In genomic region chr9:107935790-107936214, GRCm38 (mm10) we compare ENCODE assay signal across 8 mouse cellular contexts. TPM values are rescaled to one million over a fixed set of nuclear protein-coding genes. Genes with fewer than 3 reads are reported as not detected.
DNase-seq lines count a peak whose midpoint lies in the region; ATAC-seq lines count a peak whose summit lies in the region.
"Had no signal": no experiment of that assay in that cellular context is flagged by ENCODE, and none has a peak within 500 bp of the region (broad histone marks: within the 10 kb centered on the region; RNA-seq: fewer than 3 reads in every experiment).

No protein-coding gene starts in this region.

- peaks cover 22% of the 10 kb centered on the region for H3K4me1 ChIP-seq in forebrain, embryonic 15.5 days
- H3K4me1 ChIP-seq in midbrain, embryonic 16.5 days (ENCODE audit: control insufficient read depth, insufficient read depth, low read length): peaks cover 12% of the 10 kb centered on the region

- no peaks in the 10 kb centered on the region for H3K36me3 ChIP-seq in forebrain, embryonic 15.5 days
- H3K36me3 ChIP-seq in midbrain, embryonic 16.5 days (ENCODE audit: control insufficient read depth, insufficient read depth, low read length): no peaks in the 10 kb centered on the region

- intact Hi-C loops in left cerebral cortex, postnatal 10 days (cut with DNase I): no loop called here

- H3K9ac ChIP-seq in forebrain, embryonic 15.5 days (replicated peaks): peak overlapping the region; percentile 55
- H3K9ac ChIP-seq in midbrain, embryonic 16.5 days (ENCODE audit: low read depth, low read length): peak overlapping the region; percentile 76

- H3K9me3 ChIP-seq in forebrain, embryonic 15.5 days: no peaks in the 10 kb centered on the region
- H3K9me3 ChIP-seq in midbrain, embryonic 16.5 days (replicated peaks; ENCODE audit: control insufficient read depth, low read length, poor library complexity, severe bottlenecking): no peaks in the 10 kb centered on the region

- under 1% methylated on average over 41 of the region's 41 CpGs for WGBS in forebrain, embryonic 15.5 days
- WGBS in midbrain, embryonic 16.5 days: under 1% methylated on average over 40 of the region's 41 CpGs

- peak; percentile 53 for DNase-seq in layer of hippocampus, adult 11-12 months (ENCODE audit: low spot score)
- no peak for DNase-seq in layer of hippocampus, adult 9-10 months (ENCODE audit: low spot score)
- peak; percentile 68 for DNase-seq in brain, adult 2 months (ENCODE audit: low read depth, low spot score)
- peak; percentile 53 to 76 for DNase-seq in left cerebral cortex, postnatal 10 days (ENCODE audit: extremely low spot score in 1 of 2, low spot score in 2 of 2)
- DNase-seq in thymus, postnatal 10 days (ENCODE audit: low spot score in 2 of 2): peak; percentile 81

- ATAC-seq in forebrain, embryonic 15.5 days (replicated peaks): peak; percentile 62
- ATAC-seq in midbrain, embryonic 16.5 days: peak; percentile 59

- H3K27me3 ChIP-seq in forebrain, embryonic 15.5 days: no peaks in the 10 kb centered on the region
- H3K27me3 ChIP-seq in midbrain, embryonic 16.5 days (ENCODE audit: control insufficient read depth, insufficient read depth, low read depth, low read length): no peaks in the 10 kb centered on the region

- peak overlapping the region; percentile 65 for H3K4me2 ChIP-seq in forebrain, embryonic 15.5 days (replicated peaks)
- peak overlapping the region; percentile 81 for H3K4me2 ChIP-seq in midbrain, embryonic 16.5 days (ENCODE audit: low read length)

- H3K27ac ChIP-seq in forebrain, embryonic 15.5 days (replicated peaks): no peak overlapping the region
- peak overlapping the region; percentile 58 for H3K27ac ChIP-seq in midbrain, embryonic 16.5 days (ENCODE audit: low read length)

- H3K4me3 ChIP-seq in forebrain, embryonic 15.5 days: peak overlapping the region; percentile 53
- H3K4me3 ChIP-seq in midbrain, embryonic 16.5 days (ENCODE audit: low read depth, low read length): peak overlapping the region; percentile 65
- H3K4me3 ChIP-seq: erythroblast, embryonic 14.5 days had no signal

RNA-seq across cellular contexts. Expression of gene Camkv, which starts 0.3 kb away (rescaled TPM):
- 79.1 and 83.4 TPM in 2 replicates for polyA plus RNA-seq in forebrain, embryonic 15.5 days (2015; fragmentation: Nextera tagmentation; extraction: Ambion mirVana)
- total RNA-seq in left cerebral cortex, postnatal 10 days (2021): 100 to 1,000 TPM; 434 to 435 TPM
- 90.2 and 121 TPM in 2 replicates for polyA plus RNA-seq in midbrain, embryonic 16.5 days (2015; fragmentation: Nextera tagmentation; extraction: Ambion mirVana)

RNA-seq across cellular contexts. Expression of gene Actl11, which starts 7.5 kb away (rescaled TPM):
- polyA plus RNA-seq in forebrain, embryonic 15.5 days (2015; fragmentation: Nextera tagmentation; extraction: Ambion mirVana): not detected in 2 replicates
- not detected for total RNA-seq in left cerebral cortex, postnatal 10 days (2021)
- polyA plus RNA-seq in midbrain, embryonic 16.5 days (2015; fragmentation: Nextera tagmentation; extraction: Ambion mirVana): not detected in 2 replicates
- polyA plus RNA-seq: erythroblast, embryonic 14.5 days had no signal

RNA-seq across cellular contexts. Expression of gene Traip, which starts 14.1 kb away (rescaled TPM):
- 14.0 and 15.7 TPM in 2 replicates for polyA plus RNA-seq in forebrain, embryonic 15.5 days (2015; fragmentation: Nextera tagmentation; extraction: Ambion mirVana)
- total RNA-seq in left cerebral cortex, postnatal 10 days (2021): 10 to 100 TPM; 16.4 to 17.7 TPM
- 10.0 and 12.6 TPM in 2 replicates for polyA plus RNA-seq in midbrain, embryonic 16.5 days (2015; fragmentation: Nextera tagmentation; extraction: Ambion mirVana)

RNA-seq across cellular contexts. Expression of gene Mst1r, which starts 29.1 kb away (rescaled TPM):
- polyA plus RNA-seq in forebrain, embryonic 15.5 days (2015; fragmentation: Nextera tagmentation; extraction: Ambion mirVana): 1.0 and 1.9 TPM in 2 replicates
- total RNA-seq in left cerebral cortex, postnatal 10 days (2021): 1 to 10 TPM; 1.8 to 2.4 TPM
- 1.4 and 2.6 TPM in 2 replicates for polyA plus RNA-seq in midbrain, embryonic 16.5 days (2015; fragmentation: Nextera tagmentation; extraction: Ambion mirVana)

RNA-seq across cellular contexts. Expression of gene Uba7, which starts 39.5 kb away (rescaled TPM):
- 2.5 and 2.9 TPM in 2 replicates for polyA plus RNA-seq in forebrain, embryonic 15.5 days (2015; fragmentation: Nextera tagmentation; extraction: Ambion mirVana)
- total RNA-seq in left cerebral cortex, postnatal 10 days (2021): 1 to 10 TPM; 2.4 to 2.6 TPM
- polyA plus RNA-seq in midbrain, embryonic 16.5 days (2015; fragmentation: Nextera tagmentation; extraction: Ambion mirVana): 3.7 and 4.7 TPM in 2 replicates
